Mouse (Mus musculus) activated CD4-positive, CD25-positive, alpha-beta regulatory T cell, adult 9 weeks (primary cell): Measurements from ENCODE around the gene 4930596D02Rik. TPM values are rescaled to one million over a fixed set of nuclear protein-coding genes. Genes with fewer than 3 reads are reported as not detected.

Experiments used
- polyA plus RNA-seq: library from polyadenylated mRNA; unstranded; fragments of 100-300 nt; shearing (Covaris generic); gene quantifications from one replicate; pipeline ENCODE4 v1.2.1, GENCODE M21; 2017

4930596D02Rik gene
- polyA plus RNA-seq: not detected

GRCm38 (mm10) chr14:35811878-35812277, at the start of gene 4930596D02Rik:
Gene 4930596D02Rik (minus strand): TSS chr14:35811978.

